Mouse (Mus musculus) heart, adult 11 months (tissue): ENCODE measurements around the gene Hist1h4n.
"Not testable (repeated sequence)": the region's sequence is repeated elsewhere in the genome, so short reads cannot be mapped to it uniquely, and the experiment has no call there.

Source experiments
- DNase-seq: peaks from one replicate; pipeline ENCODE4 v3.0.0; 2022

Hist1h4n gene

DNA sequence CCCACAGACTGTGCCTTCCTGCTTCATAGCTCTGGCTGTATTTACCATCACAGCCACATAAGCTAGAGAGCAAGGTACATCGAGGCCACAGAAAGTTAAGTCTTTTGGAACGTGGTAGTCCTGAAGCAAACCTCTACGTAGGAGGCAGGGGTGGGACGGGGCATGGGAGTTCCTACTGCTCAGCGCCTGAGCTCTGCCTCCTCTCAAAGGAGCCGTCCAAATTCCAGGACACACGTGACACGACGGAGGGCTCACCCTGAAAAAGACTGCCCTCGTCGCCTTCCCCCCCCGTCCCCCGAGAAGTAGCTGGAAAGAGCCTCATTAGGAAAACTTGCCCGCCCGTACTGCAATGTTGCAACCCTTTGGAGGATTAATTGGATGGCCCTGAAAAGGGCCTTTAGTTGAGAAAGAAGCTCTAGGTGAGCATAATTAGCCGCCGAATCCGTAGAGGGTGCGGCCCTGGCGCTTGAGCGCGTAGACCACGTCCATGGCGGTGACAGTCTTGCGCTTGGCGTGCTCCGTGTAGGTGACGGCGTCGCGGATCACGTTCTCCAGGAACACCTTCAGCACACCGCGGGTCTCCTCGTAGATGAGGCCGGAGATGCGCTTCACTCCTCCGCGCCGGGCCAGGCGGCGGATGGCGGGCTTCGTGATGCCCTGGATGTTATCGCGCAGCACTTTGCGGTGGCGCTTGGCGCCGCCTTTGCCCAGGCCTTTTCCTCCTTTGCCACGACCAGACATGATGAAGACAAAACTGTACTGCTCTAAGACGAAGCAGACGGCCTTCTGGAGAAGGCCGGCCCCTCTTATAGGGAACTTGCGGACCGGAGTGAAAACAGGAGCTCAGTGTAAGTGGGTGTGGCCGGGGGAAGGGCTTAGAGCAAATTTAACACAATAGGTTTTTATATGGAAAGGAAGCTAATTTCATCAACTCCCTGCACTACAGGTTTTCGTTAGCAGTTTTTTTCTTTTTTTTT lies at the start of gene Hist1h4n:
Gene Hist1h4n (minus strand): TSS at position 779 of the 977 bp plus-strand sequence.
- peak; percentile 96 for DNase-seq

DNA sequence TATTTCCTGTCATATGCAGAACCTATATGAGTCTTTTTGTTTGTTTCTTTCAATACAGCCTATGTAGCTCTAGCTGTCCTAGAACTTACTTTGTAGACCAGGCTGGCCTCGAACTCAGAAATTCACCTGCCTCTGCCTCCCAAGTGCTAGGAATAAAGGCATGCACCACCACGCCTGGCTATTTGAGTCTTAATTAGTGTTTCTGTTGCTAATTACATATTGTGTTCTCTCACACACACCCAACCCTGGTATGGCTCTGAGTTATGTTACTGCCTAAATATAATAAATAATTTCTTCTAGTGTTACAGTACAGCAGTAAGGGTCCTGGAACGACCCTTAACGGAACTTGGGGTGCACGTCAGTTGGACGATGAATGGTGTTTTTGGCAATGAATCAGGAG lies 48.7 kb upstream of the Hist1h4n start:
- no peak for DNase-seq

DNA sequence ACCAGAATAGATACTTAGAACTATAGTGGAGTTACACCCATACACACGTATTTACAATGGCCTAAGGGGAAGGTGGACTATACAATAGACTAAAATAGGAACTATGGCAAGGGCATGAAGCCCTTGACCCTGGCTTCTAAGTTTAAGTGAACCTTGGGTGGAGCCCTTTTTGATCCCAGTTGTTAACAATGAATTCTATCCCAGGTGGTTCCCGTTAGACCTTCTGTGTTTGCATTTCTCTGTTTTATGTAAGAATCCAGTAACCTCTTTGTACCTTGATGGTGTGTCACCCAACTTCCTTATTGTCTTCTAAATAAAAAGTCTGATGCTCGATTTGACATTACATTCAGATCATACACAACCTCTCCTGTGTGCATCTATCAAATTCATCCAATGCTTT lies 33.5 kb upstream of the Hist1h4n start:
- DNase-seq, result not testable (repeated sequence)

DNA sequence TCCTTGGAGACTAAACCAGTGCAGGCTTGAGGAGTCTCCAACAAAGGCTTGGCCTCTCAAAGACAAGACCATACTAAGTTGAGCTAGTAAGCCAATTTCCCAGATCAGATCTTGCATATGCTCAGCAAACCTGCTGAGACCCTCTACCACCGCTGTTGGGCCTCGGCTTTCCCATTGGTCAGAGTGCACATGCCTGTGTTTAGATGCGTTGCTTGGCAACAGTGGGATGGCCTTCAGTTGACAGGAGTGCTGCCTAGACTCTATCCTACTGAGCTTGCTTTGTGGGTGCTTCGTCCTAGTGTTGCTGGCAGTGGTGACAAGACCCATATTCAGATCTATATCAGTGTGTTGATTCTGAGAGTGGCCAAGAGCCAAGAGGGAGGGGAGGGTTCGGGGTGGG lies 29.6 kb upstream of the Hist1h4n start:
- no peak for DNase-seq

DNA sequence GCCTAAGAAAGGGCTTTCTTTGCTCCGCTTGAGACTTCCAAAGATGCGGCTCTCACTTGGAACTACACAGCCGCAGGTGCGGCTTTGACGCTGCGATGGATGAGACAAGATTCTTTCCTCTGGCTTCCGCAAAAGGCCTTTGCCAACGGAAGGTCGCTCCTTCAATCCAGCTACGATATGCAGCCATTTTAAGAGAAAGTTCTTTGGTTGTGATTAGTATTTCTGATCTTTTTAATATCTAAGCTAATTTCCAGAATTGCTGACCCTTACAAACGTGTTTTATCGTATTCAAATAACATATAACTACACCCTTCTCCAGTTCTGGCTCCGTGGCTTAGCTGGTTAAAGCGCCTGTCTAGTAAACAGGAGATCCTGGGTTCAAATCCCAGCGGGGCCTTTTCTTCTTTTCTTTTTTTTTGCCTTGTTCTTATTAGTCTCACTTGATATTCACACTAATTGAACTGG lies 23.7 kb upstream of the Hist1h4n start:
- peak; percentile 79 for DNase-seq

DNA sequence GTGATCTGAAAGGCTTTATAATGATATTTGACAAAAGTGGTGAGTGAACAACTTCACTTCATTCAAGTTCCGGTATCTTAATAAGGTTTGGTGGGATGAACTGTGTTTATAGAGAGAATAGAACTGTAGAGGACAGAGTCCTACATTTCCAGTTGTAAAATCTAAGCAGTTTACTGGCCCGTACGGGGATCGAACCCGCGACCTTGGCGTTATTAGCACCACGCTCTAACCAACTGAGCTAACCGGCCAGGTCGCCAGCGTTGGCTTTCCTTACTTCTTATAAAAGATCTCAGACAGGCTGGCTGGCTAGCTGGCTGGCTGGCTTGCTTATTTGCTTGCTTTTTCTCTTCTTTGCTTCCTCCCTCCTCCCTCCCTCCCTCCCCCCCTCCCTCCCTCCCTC lies 23.1 kb upstream of the Hist1h4n start:
- peak; percentile 96 for DNase-seq

DNA sequence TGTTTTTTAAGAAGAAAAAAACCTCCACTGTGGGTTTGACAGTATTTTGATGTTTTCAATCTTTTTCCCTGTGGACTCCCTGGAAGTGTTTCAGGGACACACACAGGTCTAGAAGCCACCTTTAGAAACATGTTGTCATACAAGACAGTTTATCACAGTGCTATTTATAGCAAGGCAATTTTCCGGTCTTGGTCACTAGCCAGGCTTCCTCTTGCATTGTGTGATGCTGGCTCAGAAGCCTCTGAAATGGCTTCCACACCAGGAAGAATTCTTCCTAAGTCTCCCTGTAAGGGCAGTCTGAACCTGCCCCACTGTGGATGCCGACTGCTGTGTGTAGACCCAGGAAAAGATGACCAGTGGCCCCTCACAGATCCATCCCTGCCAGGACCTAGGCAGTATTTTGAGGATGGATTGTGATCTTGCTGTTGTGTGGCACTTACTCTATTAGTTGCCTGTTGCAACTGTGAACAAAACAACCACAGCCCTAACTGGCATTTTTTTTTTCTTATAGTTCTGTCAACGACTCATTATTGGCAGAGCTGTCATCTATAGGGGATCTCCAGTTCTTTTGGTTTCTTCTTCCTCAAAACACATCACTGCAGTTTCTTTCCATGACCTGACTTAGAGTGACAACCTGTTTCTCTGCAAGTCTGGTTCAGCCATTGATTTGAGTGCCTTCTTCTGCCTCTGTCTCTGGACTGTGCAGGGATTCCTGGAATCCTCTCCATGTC lies 20.4 kb upstream of the Hist1h4n start:
- DNase-seq, result peak; percentile 95

DNA sequence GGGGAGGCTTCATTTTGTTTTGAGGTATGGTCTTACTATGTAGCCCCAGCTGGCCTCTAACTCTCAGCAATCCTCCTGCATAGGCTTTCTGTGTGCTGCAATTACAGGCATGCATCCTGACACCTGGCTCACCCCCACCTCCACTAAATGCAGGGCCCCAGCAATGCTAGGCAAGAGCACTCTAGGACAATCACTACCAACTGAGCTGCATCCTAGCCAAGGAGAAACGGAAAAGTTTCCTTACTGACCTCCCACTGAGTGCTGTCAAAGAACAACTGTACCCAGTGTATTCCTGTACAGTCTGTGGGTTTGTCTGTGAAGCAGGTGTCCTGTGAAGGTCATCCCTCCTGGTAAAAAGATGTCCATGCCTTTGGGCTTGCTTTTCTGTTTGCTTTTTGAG lies 18.7 kb upstream of the Hist1h4n start:
- DNase-seq, result peak; percentile 89

DNA sequence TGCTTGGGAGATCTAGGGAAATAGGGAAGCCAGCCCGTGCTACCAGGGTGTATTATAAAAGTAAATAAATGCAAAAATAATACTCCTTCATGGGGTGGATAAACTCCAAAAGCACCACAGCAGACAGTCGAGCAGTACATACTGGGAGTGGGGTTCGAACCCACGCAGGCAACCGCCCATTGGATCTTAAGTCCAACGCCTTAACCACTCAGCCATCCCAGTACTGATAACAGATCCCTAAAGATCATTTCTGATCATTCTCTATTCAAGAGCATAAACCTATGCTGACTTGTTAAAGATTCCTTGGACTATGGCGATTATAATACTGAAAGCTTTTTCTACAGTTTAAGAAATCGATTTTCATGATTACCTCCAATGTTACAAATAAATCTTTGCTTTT lies 15.9 kb upstream of the Hist1h4n start:
- DNase-seq, result no peak

DNA sequence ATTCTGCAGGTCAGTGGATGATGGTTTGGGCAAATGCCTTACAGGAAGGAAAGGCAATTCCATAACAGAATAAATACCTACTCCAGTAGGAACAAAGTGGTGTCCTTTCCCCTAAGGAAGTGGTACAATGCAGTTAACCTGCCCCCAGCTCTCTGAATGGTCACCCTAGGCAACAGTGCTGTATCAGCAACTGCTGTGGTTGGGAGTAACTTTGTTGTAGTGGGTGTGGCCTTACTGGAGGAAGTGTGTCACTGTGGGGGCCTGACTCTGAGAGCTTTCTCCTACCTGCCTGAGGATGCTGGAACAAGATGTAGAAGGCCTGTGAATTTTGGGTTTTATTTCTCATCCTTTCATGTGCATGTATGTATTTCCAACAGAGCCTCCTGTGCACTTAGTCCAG lies 14.4 kb upstream of the Hist1h4n start:
- DNase-seq, result not testable (repeated sequence)

DNA sequence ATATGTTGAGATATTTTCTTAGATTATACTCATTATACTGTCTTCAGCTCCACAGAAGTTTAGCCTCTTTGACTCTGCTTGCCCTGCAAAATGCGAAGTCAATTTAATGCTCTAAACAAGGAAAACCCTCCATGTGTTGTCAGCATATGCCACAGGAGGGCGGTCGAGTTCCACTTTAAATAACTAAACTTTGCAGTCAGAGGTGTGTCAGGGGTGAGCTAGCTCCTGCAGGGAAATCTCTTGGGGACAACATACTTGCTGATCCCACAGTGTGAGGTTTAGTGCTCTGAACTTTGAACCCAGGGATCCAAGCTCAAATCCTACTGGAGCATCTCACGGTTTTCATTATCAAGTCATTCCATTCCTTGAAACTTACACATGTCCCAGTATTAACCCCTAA lies 8.5 kb upstream of the Hist1h4n start:
- DNase-seq, result not testable (repeated sequence)

DNA sequence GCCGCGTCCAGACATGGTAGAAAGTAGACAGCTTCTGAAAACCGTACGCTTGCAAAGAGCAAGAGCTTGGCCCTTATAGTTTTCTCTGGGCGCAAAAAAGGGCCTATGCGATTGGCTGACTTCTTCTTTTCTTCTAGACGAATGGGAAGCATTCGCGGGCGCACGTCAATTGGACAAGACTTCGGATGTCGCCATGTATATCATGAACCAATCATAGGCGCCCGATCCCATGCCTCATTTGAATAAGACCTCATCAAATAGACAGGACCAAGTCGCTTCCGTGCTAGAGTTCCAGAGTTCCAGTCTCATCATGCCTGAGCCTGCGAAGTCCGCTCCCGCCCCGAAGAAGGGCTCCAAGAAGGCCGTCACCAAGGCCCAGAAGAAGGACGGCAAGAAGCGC lies 1.5 kb upstream of the Hist1h4n start, which contains the start of the genes Hist1h2ap and Hist1h2br:
Gene Hist1h2ap (minus strand): TSS at position 47 of the 400 bp plus-strand sequence.
Gene Hist1h2br (plus strand): TSS at position 283 of the 400 bp plus-strand sequence.
- DNase-seq, result not testable (repeated sequence)

DNA sequence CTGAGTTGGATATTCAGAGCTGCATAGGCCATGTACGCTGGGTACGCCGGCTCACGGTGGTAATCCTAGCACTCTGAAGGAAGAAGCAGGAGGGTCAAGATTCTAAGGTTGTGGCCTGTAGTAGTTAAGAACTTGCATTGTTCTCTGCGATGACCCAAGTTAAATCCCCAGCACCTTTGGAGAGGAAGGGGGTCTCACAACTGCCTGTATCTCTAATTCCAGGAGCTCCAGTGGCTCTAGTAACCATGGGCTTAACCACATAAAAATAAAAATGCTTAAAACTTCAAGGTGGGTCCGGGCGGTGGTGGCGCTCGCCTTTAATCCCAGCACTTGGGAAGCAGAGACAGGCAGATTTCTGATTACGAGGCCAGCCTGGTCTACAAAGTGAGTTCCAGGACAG lies 1.7 kb downstream of the Hist1h4n start:
- DNase-seq, result peak; percentile 63

DNA sequence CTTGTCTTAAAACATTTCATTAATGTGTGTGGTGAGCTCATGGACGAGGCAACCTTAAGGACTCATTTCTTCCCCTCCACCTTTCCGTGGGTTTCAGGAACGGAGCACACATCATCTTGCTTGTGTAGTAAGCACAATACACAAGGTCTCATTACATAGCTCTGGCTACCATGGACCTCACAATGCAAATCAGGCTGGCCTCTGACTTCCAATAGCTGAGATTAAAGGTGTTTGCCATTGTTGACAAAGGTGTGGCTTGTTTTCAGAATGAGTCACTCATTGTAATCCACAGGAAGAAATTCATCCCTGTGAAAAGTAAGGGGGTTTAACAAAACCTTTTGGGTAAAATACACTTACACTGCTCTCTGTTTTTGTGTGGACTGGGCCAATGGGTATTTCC lies 3.5 kb downstream of the Hist1h4n start:
- no peak for DNase-seq

DNA sequence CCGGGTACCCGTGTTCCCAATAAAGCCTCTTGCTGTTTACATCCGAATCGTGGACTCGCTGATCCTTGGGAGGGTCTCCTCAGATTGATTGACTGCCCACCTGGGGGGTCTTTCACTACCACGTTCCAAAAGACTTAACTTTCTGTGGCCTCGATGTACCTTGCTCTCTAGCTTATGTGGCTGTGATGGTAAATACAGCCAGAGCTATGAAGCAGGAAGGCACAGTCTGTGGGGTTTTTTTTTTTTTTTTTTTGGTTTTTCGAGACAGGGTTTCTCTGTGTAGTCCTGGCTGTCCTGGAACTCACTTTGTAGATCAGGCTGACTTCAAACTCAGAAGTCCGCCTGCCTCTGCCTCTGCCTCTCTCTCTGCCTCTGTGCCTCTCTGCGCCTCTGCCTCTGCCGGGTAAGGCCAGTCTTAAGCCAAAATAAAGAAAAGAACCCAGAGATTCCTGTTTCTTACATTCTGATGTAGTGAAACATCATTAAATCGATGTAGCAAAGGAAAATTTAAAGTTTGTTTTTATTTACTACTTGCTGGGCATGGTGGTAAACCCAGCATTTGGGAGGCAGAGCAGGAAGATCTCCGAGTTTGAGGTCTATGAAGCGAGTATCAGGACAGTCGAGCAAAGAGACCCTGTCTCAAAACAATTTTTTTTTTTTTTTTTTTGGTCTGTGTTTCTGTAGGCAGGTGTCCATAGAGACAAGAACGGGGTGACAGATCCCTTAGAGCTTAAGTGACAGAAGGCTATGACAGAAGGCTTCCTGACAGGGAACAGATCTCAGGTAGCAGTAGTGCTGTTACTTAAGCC lies 11.7 kb downstream of the Hist1h4n start:
- DNase-seq, result not testable (repeated sequence)

DNA sequence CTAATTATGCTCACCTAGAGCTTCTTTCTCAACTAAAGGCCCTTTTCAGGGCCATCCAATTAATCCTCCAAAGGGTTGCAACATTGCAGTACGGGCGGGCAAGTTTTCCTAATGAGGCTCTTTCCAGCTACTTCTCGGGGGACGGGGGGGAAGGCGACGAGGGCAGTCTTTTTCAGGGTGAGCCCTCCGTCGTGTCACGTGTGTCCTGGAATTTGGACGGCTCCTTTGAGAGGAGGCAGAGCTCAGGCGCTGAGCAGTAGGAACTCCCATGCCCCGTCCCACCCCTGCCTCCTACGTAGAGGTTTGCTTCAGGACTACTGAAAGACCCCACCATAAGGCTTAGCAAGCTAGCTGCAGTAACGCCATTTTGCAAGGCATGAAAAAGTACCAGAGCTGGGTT lies 19.9 kb downstream of the Hist1h4n start:
- DNase-seq, result peak; percentile 84

DNA sequence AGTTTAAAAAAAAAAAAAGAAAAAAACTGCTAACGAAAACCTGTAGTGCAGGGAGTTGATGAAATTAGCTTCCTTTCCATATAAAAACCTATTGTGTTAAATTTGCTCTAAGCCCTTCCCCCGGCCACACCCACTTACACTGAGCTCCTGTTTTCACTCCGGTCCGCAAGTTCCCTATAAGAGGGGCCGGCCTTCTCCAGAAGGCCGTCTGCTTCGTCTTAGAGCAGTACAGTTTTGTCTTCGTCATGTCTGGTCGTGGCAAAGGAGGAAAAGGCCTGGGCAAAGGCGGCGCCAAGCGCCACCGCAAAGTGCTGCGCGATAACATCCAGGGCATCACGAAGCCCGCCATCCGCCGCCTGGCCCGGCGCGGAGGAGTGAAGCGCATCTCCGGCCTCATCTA lies 20.5 kb downstream of the Hist1h4n start, which contains the start of gene Hist1h4m:
Gene Hist1h4m (plus strand): TSS at position 208 of the 400 bp plus-strand sequence.
- peak; percentile 97 for DNase-seq

DNA sequence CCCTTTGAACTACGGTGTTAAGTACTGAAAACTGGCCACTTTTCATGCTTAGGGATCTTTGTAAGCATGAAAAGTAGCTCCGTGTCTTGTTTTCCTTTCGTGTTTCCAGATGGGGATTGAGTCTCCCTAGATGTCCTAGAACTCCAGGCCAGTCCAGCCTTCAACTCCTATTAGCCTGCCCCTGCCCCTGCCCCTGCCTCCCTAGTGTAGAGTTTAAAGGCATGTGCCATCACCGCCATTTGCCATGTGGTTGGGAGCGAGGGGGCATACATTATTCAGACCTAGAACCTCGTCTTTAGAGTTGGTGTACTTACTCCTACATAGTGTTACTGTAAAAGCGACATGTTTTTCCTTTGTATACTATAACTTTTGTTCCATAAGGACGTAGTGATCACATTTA lies 20.9 kb downstream of the Hist1h4n start:
- DNase-seq, result not testable (repeated sequence)

DNA sequence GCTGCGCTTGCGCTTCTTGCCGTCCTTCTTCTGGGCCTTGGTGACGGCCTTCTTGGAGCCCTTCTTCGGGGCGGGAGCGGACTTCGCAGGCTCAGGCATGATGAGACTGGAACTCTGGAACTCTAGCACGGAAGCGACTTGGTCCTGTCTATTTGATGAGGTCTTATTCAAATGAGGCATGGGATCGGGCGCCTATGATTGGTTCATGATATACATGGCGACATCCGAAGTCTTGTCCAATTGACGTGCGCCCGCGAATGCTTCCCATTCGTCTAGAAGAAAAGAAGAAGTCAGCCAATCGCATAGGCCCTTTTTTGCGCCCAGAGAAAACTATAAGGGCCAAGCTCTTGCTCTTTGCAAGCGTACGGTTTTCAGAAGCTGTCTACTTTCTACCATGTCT lies 21.9 kb downstream of the Hist1h4n start, which contains the start of the genes Hist1h2bq and Hist1h2ao:
Gene Hist1h2bq (minus strand): TSS at position 125 of the 400 bp plus-strand sequence.
Gene Hist1h2ao (plus strand): TSS at position 393 of the 400 bp plus-strand sequence.
- DNase-seq, result not testable (repeated sequence)

DNA sequence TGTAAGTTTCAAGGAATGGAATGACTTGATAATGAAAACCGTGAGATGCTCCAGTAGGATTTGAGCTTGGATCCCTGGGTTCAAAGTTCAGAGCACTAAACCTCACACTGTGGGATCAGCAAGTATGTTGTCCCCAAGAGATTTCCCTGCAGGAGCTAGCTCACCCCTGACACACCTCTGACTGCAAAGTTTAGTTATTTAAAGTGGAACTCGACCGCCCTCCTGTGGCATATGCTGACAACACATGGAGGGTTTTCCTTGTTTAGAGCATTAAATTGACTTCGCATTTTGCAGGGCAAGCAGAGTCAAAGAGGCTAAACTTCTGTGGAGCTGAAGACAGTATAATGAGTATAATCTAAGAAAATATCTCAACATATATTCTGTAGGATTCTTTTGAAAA lies 28.9 kb downstream of the Hist1h4n start:
- DNase-seq, result not testable (repeated sequence)

DNA sequence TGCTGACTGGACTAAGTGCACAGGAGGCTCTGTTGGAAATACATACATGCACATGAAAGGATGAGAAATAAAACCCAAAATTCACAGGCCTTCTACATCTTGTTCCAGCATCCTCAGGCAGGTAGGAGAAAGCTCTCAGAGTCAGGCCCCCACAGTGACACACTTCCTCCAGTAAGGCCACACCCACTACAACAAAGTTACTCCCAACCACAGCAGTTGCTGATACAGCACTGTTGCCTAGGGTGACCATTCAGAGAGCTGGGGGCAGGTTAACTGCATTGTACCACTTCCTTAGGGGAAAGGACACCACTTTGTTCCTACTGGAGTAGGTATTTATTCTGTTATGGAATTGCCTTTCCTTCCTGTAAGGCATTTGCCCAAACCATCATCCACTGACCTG lies 34.8 kb downstream of the Hist1h4n start:
- DNase-seq, result not testable (repeated sequence)

DNA sequence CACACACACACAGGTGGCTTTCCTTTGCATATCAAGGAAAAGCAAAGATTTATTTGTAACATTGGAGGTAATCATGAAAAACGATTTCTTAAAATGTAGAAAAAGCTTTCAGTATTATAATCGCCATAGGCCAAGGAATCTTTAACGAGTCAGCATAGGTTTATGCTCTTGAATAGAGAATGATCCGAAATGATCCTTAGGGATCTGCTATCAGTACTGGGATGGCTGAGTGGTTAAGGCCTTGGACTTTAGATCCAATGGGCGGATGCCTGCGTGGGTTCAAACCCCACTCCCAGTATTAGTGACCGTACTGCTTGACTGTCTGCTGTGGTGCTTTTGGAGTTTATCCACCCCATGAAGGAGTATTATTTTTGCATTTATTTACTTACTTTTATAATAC lies 36.4 kb downstream of the Hist1h4n start:
- peak; percentile 17 for DNase-seq
